ENCODE assay signal across 12 mouse cellular contexts in the genomic region with DNA sequence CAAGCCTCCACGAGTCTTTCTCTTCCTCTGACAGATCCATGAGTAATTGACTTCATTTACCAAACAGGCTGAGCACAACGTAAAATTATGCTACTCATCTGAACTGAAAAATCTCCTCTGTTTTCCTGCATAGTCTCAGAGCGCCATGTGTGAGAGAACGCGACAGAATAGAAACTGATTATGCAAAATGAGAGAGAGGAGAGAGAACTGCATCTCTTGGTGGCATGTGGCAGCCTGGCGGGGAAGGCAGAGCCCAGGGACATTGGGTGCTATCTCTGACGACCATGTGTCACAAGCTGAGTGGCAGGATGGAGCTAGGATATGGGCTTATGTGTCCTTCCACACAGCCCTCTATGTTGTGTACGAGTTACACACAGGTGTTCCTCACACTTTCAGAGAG.
DNase-seq lines count a peak whose midpoint lies in the region.
"Had no signal": no experiment of that assay in that cellular context is flagged by ENCODE, and none has a peak within 500 bp of the region (broad histone marks: within the 10 kb centered on the region; RNA-seq: fewer than 3 reads in every experiment).

No protein-coding gene starts in this region.

- DNase-seq in frontal cortex, postnatal 36 days (ENCODE audit: low spot score in 2 of 2), result peak; percentile 46 to 52
- no peak for DNase-seq in frontal cortex, postnatal 10 days (ENCODE audit: low spot score in 2 of 2)
- peak; percentile 60 for DNase-seq in right cerebral cortex, adult 18-20 months
- DNase-seq in right cerebral cortex, postnatal 14 days, result no peak
- peak; percentile 45 to 77 for DNase-seq in layer of hippocampus, adult 18-20 months (ENCODE audit: low spot score in 2 of 2)
- DNase-seq in layer of hippocampus, postnatal 36 days, result peak; percentile 43 to 49
- DNase-seq in gastrocnemius, postnatal 10 days, result no peak
- no peak for DNase-seq in urinary bladder, adult 2 months (ENCODE audit: low spot score)
- DNase-seq: cerebellum, adult 2 months; gastrocnemius, postnatal 14 days; kidney, adult 18-20 months; thymus, postnatal 25 days had no signal

Comparison
In these comparisons a context has a peak if more than half of its experiments do, and no peak if none do; other contexts are left out.
1. DNase-seq: peak in frontal cortex, postnatal 36 days (2 of 2), right cerebral cortex, adult 18-20 months (single experiment), layer of hippocampus, adult 18-20 months (2 of 2) and layer of hippocampus, postnatal 36 days (2 of 2); none in frontal cortex, postnatal 10 days (0 of 2), right cerebral cortex, postnatal 14 days (single experiment), gastrocnemius, postnatal 10 days (single experiment) and urinary bladder, adult 2 months (single experiment).